Mouse (Mus musculus) thymus, postnatal 4 days (tissue): Measurements from ENCODE around the gene Khdc4.

Experiments used
- DNase-seq: peaks from one replicate; pipeline ENCODE4 v3.0.0; 2021

The Khdc4 gene

DNA sequence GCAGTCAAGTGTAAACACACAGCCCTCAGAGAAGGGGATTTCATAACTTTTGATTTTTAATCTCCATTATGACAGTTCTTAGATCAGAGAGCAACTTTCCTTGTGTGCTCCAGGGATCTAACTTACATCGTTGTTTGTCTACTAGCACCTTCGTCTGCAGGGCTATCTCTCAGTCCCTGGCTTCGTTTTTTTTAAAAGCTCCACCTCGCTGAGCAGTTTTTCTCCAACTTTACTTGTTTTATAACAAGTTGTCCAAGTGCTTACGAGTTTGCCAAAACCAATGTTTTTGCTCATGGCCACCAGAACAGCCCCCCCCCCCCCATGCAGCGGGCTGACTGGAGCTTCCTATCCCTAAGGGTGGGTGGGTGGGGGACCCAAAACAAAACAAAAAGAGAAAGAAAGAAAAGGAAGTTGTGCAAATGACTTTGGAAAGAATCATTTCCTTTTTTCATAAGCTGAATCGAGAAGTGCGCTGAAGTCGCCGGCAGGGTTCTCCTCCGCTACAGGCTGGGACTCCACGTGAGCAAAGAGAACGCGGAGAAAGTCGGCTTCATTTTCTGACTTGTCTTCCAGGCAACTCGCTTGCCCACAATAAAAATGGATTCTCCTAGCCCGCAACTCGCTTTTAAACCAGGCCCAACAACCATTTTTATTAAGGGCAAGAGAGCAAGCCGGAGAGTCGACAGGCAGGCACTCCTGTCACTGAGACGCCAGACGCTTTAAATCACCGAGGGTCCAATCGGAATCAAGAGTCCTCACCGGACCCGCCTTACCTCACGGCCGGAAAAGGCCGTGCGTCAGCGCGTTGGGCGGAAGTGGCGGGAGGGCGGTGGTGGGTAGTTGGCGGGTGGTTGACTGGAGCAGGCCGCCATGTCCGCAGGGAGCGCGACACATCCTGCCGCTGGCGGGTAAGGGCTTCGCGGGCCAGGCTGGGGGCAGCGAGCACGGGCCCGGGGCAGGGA, at the start of gene Khdc4:
Khdc4 (plus strand) TSS at position 824 of the 962 bp plus-strand sequence.
- peak; percentile 93 for DNase-seq

DNA sequence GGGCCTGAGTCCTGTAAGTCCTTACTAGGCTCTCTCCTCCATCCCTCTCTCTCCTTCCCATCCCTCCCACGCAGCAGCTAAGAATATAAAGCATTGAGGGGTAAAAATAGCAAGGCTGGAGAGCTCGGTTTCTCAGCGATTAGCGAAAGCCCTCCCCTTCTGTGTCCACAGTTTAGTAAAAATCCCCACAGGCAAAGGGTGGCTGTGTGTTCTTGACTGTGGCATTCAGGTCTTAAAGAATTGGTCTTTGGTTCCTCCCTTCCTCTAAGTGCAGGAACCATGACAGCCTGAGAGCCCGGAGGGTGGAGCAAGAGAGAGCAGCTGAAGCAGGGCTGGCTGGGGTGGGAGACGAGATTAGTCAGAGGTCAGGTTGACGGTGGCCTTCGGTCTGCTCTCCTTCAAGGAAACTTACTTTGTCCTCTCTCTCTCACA, 49.0 kb upstream of the Khdc4 start:
- no peak for DNase-seq

DNA sequence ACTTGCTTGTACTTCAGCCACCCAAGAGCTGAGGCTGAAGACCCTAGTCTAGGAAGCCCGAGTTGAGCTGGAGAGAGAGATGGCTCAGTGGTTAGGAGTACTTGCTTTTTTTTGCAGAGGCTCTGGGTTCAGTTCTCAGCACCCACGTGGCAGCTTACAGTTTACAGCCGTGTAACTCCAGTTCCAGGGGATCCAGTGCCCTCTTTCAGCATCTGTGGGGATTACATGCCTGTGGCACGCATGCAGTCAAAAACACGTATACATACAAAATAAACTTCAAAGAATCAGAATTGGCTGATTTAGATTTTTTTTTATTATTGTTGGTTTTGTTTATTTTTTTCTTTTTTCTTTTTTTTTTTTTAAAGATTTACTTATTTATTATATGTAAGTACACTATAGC, 48.5 kb upstream of the Khdc4 start:
- no peak for DNase-seq

DNA sequence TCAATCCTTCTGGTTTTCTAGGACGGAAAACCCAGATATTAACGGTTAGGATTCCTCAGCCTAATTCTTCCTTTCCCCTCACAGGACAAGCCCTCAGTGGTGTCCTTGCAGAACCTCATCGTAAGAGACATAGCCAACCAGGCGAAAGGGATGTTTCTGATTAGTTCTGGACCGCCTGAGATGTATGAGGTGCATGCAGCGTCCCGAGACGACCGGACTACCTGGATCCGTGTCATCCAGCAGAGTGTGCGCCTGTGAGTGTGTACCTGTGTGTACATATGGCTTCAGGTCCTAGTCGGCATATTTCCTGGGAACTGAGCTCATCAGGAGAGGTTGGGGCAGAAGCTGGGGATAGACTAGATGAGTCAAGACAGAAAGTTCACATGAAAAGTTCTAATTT, 46.4 kb upstream of the Khdc4 start:
- no peak for DNase-seq

DNA sequence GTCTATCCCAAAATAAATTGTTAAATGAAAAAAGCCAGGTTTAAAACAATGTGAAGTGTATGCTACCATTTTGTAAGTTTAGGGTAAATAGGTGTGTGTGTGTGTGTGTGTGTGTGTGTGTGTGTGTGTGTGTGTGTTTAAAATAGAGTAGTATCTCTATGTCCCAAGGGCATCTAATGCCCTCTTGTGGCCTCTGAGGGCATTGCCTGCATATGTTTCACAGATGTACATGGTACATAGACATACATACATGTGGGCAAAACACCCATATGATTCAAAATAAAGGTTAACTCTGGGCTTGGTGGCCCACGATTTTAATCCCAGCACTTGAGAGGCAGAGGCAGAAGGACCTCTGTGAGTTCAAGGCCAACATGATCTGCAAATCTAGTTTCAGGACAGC, 44.9 kb upstream of the Khdc4 start:
- DNase-seq: peak; percentile 86

DNA sequence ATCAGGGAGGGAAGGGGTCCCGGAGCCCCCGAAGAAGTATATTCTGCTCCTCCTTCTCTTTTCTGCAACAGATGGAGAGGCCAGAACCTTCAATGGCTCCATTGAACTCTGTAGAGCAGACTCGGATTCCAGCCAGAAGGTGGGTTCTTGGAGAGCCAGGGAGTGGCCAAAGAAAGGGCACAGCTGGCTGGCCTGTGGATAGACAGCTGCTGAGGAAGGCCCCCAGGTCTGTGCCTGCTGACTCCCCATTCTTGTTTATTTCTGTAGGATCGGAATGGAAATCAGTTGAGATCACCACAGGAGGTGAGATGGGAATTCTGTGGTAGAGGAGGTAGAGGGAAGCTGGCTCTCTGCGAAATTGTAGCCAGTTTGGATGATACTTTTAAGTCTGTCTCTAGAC, 42.5 kb upstream of the Khdc4 start:
- no peak for DNase-seq

DNA sequence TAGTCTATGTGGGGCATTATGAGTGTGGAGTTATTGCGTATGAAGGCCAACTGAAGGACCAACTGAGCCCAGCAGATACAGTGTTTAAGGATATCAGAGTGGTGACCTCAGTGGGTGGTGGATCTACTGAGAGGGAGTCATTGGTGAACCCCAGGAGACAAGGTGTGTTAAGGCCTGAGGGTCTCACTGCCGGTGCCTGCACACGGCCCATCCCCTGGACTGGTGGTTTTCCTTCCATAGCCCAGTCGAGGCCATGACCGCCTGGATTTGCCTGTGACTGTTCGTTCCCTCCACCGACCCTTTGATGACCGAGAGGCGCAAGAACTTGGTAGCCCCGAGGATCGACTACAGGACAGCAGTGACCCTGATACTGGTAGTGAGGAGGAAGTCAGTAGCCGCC, 39.7 kb upstream of the Khdc4 start:
- no peak for DNase-seq

DNA sequence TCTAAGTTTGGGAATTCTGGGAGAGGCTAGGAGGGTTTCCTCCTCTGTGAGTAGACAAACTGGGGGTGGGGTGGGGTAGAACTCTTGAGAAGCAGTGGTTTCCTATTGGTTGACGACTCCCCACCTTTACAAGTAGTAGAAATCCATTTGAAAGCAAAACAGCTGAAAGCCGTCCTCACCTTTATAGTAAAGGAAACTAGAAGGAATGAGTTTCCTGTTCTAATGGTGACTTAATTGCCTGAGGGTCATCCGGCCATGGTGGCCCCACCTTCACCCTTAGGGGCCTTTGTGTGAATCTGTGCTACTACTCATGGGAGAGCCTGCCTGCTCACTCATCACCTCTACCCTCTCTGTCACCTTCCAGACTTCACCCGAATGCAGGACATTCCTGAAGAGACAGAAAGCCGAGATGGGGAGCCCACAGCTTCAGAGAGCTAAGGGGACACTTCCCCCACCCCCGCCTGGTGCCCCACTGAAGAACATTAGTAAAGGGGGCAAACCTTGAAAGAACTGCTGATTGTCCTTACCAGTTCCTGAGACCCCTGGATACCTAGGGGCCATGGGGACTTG, 39.1 kb upstream of the Khdc4 start:
- no peak for DNase-seq

DNA sequence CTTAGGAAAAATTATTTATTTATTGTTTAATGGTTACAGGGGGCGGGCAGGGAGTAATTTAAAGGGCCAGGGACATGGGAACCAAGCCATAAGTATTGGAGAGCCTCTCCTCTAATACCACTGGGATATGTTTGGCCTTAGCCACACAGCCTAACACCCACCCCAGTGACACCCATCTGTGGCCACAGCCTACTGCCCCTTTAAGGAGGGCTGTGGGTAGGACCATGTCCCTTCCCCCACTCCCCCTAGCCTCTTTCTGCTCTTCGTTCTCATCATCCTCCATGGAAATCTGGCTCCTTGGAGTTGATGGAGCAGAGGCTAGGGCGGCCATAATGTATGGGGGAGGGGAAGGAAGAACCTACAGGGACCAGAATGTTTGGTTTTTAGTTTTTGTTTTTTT, 38.5 kb upstream of the Khdc4 start:
- DNase-seq: no peak

DNA sequence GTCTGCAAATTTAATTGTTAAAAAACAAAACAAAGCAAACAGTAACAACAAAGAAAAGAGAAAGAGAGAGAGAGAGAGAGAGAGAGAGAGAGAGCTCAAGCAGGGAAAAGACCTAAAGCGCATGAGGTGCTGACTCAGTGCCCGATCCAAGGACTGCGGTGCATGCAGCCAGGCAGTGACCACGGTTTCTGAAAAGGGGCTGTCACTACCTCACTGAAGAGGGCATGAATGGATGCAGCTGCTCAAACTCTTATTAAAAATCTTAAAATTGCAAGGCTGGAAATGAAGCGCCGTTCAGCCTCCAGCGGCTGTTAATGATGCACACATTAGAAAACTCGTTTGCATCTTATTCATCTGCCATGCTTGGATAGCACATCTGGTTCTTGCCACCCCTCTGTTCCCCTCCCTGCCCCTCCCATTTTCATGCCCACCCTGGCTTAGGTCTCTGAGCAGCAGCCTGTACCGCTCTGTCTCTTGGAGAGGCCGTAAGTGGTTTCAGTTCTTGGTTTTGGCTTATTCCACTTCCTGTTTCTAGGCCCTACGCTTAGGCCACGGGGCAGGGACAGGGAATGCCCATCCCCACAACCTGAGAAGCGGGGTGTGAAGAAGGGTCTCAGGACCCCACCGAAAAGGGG, 37.7 kb upstream of the Khdc4 start:
- DNase-seq: no peak

DNA sequence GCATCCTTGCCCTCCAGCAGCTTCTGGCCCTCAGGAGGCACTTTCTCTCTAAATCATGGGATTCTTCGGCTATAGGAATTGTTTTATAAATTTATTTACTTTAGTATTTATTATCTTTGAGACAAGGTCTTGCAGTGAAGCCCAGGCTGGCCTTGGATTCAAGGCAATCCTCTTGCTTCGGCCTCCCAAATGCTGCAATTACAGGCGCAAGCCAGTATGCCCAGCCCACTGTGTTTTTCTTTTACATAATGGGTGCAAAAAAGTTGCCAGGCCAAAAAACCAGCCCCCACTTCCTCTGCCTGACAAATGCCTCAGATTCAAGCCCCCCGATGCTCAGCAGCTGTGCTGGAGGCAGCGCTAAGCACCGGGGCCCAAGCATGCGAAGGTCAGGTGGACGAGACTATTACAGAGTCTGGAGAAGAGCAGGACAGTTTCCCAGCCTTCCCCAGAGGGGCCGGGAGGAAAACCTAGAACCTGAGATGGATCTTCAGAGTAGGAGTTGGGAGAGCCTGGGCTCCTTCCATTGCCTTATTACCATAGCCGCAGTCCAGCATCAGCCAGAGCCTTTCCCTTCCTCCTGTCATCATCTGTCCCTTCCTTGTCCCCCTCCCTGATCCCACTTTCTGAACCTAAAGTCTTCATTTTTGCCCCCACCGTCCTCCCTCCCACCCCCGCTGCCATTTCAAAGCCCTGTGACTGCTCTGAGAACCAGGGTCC, 37.0 kb upstream of the Khdc4 start:
- no peak for DNase-seq

DNA sequence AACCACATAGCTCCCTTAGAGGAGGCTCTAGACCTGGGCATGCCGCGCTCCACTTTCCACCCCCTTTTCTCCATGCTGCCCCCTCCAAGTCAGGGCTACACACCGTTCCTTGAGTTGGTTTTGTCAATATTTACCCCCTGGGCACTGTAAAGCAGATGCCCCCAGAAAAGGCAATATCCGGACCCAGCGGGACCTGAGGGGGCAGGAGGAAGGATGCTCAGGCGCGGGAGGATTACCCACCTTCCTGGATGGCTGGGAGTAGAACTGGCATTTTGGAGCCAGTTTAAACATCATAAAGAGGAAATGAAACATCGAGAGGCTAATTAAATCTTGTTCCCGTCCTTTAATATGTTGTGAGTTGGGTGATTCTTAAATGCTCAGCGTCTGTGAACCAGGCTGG, 36.4 kb upstream of the Khdc4 start:
- DNase-seq: no peak

DNA sequence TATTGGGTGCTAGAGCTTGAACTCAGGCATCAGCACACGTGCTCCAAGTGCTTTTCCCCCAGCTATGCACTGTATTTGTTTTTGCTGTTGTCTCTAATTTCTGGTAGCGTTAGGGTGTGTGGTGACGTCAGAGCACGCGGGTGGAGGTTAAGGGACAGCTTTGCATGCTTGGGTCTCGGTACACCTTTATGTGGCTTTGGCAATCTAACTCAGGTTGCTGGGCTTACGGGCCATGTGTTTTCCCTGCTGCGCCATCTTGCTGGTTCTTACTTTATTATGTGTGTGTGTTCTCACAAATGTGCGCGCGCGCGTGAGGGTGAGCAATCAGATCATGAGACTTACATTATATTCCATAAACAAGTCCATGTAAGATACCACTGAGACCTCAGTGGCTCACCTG, 35.6 kb upstream of the Khdc4 start:
- DNase-seq: no peak

DNA sequence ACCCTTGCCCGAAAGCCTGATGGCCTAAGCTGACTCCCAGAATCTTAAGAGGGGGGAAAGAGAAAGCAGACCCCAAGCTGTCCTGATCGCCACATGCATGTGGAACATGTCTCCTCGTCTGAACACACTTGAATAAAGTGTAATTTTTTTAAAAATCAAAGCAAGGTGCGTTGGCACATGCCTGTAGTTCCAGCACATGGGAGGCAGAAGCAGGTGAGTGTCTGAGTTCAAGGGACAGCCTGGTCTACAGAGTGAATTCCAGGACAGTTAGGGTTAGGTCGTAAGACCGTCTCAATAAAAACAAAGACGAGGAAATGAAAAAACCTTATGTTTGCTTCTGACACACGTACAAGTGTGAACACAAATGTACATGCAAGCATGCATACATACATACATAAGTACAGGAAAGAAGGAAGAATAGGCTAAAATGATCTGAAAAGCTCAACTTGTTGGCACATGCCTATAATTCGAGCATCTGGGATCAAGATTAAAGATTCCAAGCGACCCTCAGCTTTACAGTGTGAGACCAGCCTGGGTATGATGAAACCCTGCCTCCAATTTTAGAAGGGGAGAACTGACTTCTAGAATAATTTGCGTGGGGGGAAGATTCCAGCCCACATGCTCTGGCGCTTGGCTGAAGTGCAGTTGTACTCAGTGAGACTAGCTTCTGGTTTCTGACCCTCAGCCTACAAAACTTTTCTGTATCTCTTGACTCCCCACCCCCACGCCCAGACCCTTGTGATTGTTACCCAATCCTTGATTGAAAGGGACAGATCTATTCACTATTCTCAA, 34.7 kb upstream of the Khdc4 start:
- no peak for DNase-seq

DNA sequence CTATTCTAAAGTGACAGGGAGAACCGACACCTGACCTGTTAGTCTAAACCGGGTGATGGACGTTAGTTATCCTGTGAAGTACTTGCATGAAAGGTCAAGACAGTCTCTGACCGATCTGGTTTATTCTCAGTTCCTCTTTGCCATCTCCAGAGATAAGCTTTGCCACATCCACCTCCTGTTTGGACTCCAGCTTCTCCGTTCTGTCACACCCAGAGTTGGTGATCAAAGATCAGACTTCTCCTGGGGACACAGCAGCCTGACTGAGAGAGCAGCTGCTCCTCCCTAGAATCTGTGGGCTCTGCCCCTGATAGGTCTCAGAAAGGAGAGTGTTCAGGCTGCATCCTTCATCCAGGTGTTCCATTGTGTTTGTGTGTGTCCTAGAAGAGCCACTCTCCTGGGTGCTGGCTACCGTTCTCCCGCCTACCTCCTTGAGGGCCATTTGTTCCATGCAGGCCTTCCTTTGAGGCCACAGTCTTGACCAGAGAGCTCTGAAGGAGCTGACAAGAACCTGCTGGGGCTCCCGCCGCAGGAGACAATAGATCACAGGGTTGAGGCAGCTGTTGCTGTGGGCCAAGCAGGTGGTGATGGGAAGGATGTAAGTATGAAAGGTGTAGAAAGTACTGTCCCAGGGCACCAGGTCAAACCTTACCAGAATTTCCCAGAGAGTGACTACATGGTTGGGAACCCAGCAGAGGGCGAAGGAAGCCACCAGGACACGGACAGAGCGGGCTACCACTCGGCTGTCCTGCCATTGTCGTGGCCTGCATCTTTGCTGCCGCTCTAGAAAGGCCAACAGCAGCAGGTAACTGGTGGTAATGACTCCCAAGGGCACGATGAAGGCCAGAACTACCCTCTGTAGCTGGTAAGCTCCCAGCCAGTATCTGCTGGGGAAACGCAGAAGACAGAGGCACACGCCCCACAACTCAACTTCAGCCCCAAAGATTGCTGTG, 33.7 kb upstream of the Khdc4 start:
- DNase-seq: no peak

DNA sequence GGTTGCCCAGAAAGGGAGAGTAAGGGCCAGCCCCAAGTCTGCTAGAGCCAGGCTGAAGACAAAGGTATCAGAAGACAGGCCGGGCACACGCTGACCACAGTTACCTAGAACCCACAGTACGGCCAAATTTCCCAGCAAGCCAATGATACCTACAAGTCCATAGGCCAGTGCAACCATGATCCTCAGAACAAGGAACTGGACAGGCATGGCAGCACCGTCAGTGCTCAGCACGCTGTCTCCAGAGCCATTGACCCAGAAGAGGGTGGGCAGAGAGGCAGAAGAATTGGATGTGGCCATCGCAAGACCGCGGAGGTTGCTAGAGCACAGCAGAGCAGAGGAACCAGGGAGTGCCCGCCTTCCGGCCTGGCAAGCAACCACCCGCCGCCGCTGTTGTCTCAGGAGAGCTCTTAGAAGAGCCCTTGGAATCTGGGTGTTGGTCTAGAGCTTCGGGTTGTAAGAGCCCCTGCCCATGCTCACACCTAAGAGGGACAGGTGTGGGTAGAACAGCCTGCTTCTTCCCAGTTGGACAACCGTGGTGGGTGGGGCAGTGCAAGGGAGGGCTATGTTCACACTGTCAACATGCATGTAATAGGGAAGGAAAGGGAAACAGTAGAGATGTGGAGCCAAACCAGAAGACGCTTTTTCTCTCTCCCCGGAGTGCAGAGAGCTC, 32.6 kb upstream of the Khdc4 start, which contains the start of gene Rxfp4:
Rxfp4 (minus strand) TSS at position 297 of the 670 bp plus-strand sequence.
- no peak for DNase-seq

DNA sequence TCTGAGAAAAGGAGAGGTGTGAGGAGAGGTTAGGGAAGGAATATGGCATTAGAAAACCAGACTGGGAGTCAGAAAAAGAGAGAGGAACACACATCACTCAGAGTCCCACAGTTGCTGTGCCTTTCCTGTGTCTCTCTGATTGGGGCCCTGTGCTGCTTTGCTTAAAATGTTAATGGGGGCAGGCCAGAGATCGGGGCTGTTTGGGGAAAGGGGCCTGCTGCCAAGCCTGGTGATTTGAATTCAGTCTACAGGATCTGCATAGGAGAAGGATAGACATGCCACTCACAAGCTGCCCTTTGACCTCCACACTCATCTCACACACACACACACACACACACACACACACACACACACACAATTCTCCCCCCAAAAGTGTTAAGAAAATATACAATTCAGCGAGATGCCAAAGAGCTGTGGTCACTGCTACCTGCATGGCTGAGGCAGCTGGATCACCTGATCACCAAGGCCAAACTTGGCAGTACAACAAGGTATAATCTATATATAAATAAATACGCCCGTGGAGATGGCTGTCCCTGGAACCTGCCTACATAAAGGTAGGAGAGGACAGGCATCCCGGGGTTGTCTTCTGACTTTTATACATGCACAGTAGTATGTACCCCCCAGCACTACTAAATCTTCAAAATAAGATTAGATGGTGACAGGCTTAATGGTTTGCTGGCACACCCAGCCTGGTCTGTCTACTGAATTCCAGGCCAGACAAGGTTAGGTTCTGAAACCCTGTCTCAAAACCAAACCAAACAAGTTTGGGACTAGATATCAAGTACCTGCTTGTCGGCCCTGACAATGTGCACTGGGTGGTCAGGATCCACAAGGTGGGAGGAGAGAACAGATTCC, 31.9 kb upstream of the Khdc4 start:
- no peak for DNase-seq

DNA sequence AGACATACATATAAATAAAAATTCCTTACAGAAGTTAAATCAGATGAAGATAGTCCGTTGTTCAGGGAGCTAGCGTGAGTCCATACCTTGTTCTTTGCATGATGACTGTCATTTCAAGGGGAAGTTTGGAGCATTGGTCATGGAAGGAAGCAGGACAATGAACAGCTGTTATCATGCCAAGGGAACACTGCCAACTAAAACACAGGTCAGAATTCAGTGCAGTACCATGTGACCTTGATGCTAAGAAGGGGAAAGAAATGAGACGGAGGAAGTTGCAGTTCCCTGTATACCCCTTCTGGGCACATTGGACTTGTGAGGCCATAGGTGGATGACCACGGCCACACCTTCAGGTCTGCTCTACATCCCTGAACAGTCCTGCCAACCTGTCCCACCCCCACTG, 31.0 kb upstream of the Khdc4 start:
- no peak for DNase-seq

DNA sequence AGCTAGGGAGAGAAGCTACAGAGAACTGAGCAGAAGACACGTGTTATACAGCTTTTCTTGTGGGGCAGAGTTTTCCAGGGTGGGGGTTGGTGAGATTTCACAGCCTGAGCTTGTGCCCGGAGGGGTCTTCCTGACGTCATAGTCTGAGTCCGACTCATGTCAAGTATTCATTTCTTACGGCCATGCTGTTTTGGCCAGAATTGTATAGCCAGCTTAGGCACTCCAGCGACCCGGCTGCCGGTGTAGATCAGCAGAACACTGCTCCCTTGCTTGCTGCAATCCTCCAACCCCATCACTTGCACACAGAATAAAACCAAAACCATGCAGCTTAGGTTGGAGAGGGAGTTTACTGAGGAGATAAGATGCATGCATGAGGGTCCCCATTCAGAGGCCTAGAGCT, 30.0 kb upstream of the Khdc4 start:
- no peak for DNase-seq
